Mouse (Mus musculus): ENCODE measurements at regions not wholly inside any gene's neighbourhood (a gene's known extent, or its start where the extent isn't known, plus 50 kb on each side); places are given as distances from the start of the nearest gene placed in this dataset.

- DNase-seq (ENCODE audit: low spot score in 2 of 2): no peak
Measured at GRCm38 (mm10) chr1:33044388-33044787, 497.3 kb upstream of the Gm5415 start.

- DNase-seq (ENCODE audit: low spot score in 2 of 2): peak in 1 of 2 experiments; percentile 0
Measured at GRCm38 (mm10) chr1:33042424-33042823, 495.3 kb upstream of the Gm5415 start.

GRCm38 (mm10) chr1:33040740-33041139 lies 493.6 kb upstream of the Gm5415 start:
- no peak for DNase-seq (ENCODE audit: low spot score in 2 of 2)

- no peak for DNase-seq (ENCODE audit: low spot score in 2 of 2)
Measured at GRCm38 (mm10) chr1:33031991-33032390, 484.9 kb upstream of the Gm5415 start.

GRCm38 (mm10) chr1:33026683-33027415 lies 479.8 kb upstream of the Gm5415 start:
- no peak for DNase-seq (ENCODE audit: low spot score in 2 of 2)

GRCm38 (mm10) chr1:33025379-33025778 lies 478.3 kb upstream of the Gm5415 start:
- no peak for DNase-seq (ENCODE audit: low spot score in 2 of 2)

- no peak for DNase-seq (ENCODE audit: low spot score in 2 of 2)
Measured at GRCm38 (mm10) chr1:33022852-33023251, 475.8 kb upstream of the Gm5415 start.

DNA sequence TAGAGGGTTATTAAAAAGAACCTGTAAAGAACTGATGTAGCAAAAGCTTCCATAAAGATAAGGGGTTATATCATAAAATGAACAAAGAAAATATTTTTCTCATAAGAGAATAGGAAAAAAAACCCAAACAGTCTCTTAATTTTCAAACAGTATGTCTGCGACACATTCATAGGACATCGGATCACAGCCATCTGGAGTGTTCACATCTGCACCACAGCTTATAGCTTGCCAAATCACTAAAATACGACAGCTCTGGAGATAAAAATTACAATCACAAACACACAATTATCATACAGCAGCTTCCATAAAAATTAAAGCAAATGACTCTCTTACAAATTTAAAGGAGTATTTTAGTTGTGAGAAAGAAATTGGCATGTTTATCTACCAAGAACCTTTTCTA lies 456.9 kb upstream of the Gm5415 start:
- no peak for DNase-seq (ENCODE audit: low spot score in 2 of 2)

GRCm38 (mm10) chr1:32964957-32965356 lies 417.9 kb upstream of the Gm5415 start:
- DNase-seq (ENCODE audit: low spot score in 2 of 2): no peak

DNA sequence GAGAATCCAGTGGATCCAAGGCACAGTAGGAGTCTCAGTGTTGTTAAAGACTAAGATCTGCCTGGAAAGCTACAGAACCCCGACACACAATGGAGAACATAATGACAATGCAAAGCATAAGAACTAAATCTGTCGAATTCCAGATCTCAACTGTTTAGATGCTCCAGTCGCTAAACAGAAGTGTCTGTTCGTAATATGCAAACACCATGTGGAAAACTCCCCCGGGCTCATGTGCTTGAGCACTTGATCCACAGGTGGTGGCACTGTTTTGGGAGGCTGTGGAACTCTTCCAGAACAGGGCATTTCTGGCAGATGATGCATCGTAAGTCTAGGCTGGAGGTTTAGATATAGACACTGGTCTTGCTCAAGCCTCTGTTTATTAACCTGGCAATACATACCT lies 412.2 kb upstream of the Gm5415 start:
- no peak for DNase-seq (ENCODE audit: low spot score in 2 of 2)

- DNase-seq (ENCODE audit: low spot score in 2 of 2): no peak
Measured at GRCm38 (mm10) chr1:32946254-32946653, 399.2 kb upstream of the Gm5415 start.

DNA sequence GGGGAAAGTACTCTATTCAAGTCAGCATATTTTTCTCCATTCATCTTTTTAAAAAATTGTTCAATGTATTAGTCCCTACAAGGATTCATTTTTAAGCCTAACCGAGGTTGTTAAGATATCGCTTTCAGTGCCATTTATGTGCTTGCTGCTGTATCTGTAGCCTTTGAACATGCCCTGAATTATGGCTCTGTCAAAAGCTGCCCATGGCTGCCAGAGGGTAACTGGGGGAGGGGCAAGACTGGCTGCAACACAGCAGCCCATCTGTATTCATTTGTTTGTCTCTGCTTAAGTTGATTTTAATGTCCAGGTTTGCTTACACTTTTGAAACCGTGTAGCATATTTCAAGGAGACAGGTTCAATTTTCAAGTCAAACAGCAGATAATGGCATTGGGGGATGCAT lies 383.3 kb upstream of the Gm5415 start:
- DNase-seq (ENCODE audit: low spot score in 2 of 2): no peak

- no peak for DNase-seq (ENCODE audit: low spot score in 2 of 2)
Measured at GRCm38 (mm10) chr1:32902437-32902836, 355.3 kb upstream of the Gm5415 start.

DNA sequence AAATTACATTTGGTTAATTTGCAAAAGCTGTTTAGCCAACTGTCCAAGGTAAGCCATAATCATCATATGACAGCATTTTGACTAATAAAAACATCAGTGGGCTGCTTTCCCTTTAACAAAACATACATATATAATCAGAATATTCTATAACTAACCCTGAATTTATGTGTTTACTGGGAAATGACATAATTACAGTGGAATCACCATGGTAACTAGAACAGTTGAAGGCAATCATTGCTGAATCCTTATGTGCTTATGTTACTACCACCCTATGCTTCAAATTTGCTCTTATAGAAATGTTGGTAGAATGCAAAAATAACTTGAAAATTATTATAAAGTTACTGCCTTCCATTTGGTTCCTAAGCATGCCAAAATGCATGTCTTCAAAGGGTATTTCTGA lies 340.6 kb upstream of the Gm5415 start:
- DNase-seq (ENCODE audit: low spot score in 2 of 2): no peak

GRCm38 (mm10) chr1:32872920-32873319 lies 325.8 kb upstream of the Gm5415 start:
- no peak for DNase-seq (ENCODE audit: low spot score in 2 of 2)

- DNase-seq (ENCODE audit: low spot score in 2 of 2): no peak
Measured at GRCm38 (mm10) chr1:32866111-32866510, 319.0 kb upstream of the Gm5415 start.

DNA sequence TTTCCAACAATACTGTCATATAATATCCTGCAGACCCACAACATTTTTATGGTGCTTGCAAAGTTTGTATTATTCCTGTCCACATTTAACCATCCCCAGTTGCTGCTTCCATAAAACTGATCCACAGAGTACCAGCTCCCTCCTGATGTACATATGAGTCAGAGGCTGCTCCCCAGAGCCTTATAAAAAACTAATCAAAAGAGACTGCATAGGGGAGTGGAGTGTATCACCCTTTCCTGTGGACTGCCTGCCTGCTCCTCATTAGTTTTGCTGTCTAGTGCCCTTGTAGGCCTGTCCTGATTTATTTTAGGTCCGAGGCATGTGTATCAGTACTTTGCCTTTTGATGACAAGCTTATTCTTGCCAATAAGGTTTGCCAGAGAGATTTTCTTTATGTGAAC lies 310.9 kb upstream of the Gm5415 start:
- DNase-seq (ENCODE audit: low spot score in 2 of 2): no peak
